Mouse (Mus musculus) testis, adult 2 months (tissue): Measurements from ENCODE around the gene Chd9. TPM values are rescaled to one million over a fixed set of nuclear protein-coding genes. Genes with fewer than 3 reads are reported as not detected.
"Not testable (repeated sequence)": the region's sequence is repeated elsewhere in the genome, so short reads cannot be mapped to it uniquely, and the experiment has no call there.

Experiments used
- H3K27ac ChIP-seq: fragments of 200-500 bp; 2 replicates; pipeline ENCODE4 v1.5.1; 2012; ENCODE audit warnings: low read depth, low read length; ENCODE audit not compliant: control insufficient read depth, insufficient read depth
- H3K27me3 ChIP-seq: fragments of 200-500 bp; 2 replicates; pipeline ENCODE4 v1.6.1; 2012; ENCODE audit warnings: mild to moderate bottlenecking, low read length, moderate library complexity; ENCODE audit not compliant: control insufficient read depth, insufficient read depth
- H3K36me3 ChIP-seq: fragments of 200-500 bp; 2 replicates; pipeline ENCODE4 v1.6.1; 2012; ENCODE audit warnings: mild to moderate bottlenecking, low read length; ENCODE audit not compliant: control insufficient read depth, insufficient read depth
- H3K4me1 ChIP-seq: fragments of 200-500 bp; 2 replicates; pipeline ENCODE4 v1.6.1; 2012; ENCODE audit warnings: low read length; ENCODE audit not compliant: control insufficient read depth, insufficient read depth
- H3K4me3 ChIP-seq: fragments of 200-500 bp; 2 replicates; pipeline ENCODE4 v1.5.1; 2012; ENCODE audit warnings: low read depth, mild to moderate bottlenecking, low read length, moderate library complexity, mixed read lengths; ENCODE audit not compliant: control insufficient read depth
- CTCF ChIP-seq: fragments of 200-500 bp; IDR thresholded peaks from 2 replicates; pipeline ENCODE4 v1.5.1; 2012; ENCODE audit warnings: low read depth, mild to moderate bottlenecking, inconsistent platforms, low read length, moderate library complexity; ENCODE audit not compliant: control insufficient read depth, insufficient read depth, insufficient replicate concordance
- POLR2A ChIP-seq: fragments of 200-500 bp; IDR thresholded peaks from 2 replicates; pipeline ENCODE4 v1.6.1; 2012; ENCODE audit warnings: low read depth, mild to moderate bottlenecking, inconsistent platforms, low read length, moderate library complexity; ENCODE audit not compliant: control insufficient read depth
- polyA plus RNA-seq: library from polyadenylated mRNA; depleted of rRNA; stranded (reverse); fragments of >200 nt; gene quantifications from 2 replicates; pipeline ENCODE4 v1.2.3, GENCODE M21; 2012

The Chd9 gene
- polyA plus RNA-seq, 1 experiment, result 14.3 TPM

- Histone ChIP-seq H3K27me3 (no peaks in the 10 kb centered on the region), H3K27ac (no peak overlapping the region), H3K4me1 (no peaks in the 10 kb centered on the region), H3K36me3 (no peaks in the 10 kb centered on the region), H3K4me3 (no peak overlapping the region)
- no peak for TF ChIP-seq CTCF
- TF ChIP-seq POLR2A, result no peak
Observed at GRCm38 (mm10) chr8:90923158-90923905, 95.2 kb downstream of the Chd9 start.

GRCm38 (mm10) chr8:90928412-90928811 is 100.3 kb downstream of the Chd9 start:
- Histone ChIP-seq H3K4me3 (no peak overlapping the region), H3K4me1 (no peaks in the 10 kb centered on the region)

GRCm38 (mm10) chr8:90930125-90930524 is 102.0 kb downstream of the Chd9 start:
- not testable (repeated sequence) for H3K36me3 ChIP-seq, H3K27me3 ChIP-seq, H3K4me3 ChIP-seq, H3K27ac ChIP-seq, H3K4me1 ChIP-seq

More at GRCm38 (mm10) chr8:90928412-90928811, 100.3 kb downstream of the Chd9 start:
- no peak overlapping the region for H3K27ac ChIP-seq
- TF ChIP-seq CTCF, result no peak
- TF ChIP-seq POLR2A, result no peak
- H3K36me3 ChIP-seq, result no peaks in the 10 kb centered on the region; the same call in 1 of the 2 replicates
- no peaks in the 10 kb centered on the region for H3K27me3 ChIP-seq

GRCm38 (mm10) chr8:90932934-90933333 is 104.8 kb downstream of the Chd9 start:
- Histone ChIP-seq H3K27ac (no peak overlapping the region), H3K4me1 (no peaks in the 10 kb centered on the region), H3K4me3 (no peak overlapping the region), H3K27me3 (no peaks in the 10 kb centered on the region), H3K36me3 (no peaks in the 10 kb centered on the region; the same call in 1 of the 2 replicates)
- TF ChIP-seq CTCF (no peak), POLR2A (no peak)

GRCm38 (mm10) chr8:90934786-90935185 is 106.6 kb downstream of the Chd9 start:
- no peaks in the 10 kb centered on the region; the same call in 1 of the 2 replicates for H3K36me3 ChIP-seq
- H3K27ac ChIP-seq, result no peak overlapping the region
- no peak overlapping the region for H3K4me3 ChIP-seq
- TF ChIP-seq POLR2A, result no peak
- no peak for TF ChIP-seq CTCF
- no peaks in the 10 kb centered on the region for H3K27me3 ChIP-seq
- H3K4me1 ChIP-seq, result no peaks in the 10 kb centered on the region

GRCm38 (mm10) chr8:90936840-90937239 is 108.7 kb downstream of the Chd9 start:
- no peak overlapping the region for H3K27ac ChIP-seq
- H3K27me3 ChIP-seq, result no peaks in the 10 kb centered on the region
- TF ChIP-seq POLR2A (no peak), CTCF (no peak)
- no peak overlapping the region for H3K4me3 ChIP-seq
- H3K4me1 ChIP-seq, result no peaks in the 10 kb centered on the region
- no peaks in the 10 kb centered on the region; the same call in 1 of the 2 replicates for H3K36me3 ChIP-seq

- H3K4me3 ChIP-seq, result no peak overlapping the region
- H3K4me1 ChIP-seq, result no peaks in the 10 kb centered on the region
- no peaks in the 10 kb centered on the region for H3K27me3 ChIP-seq
- TF ChIP-seq CTCF, result no peak
- no peak for TF ChIP-seq POLR2A
- H3K36me3 ChIP-seq, result no peaks in the 10 kb centered on the region; the same call in 1 of the 2 replicates
- H3K27ac ChIP-seq, result no peak overlapping the region
Observed at GRCm38 (mm10) chr8:90938352-90938930, 110.3 kb downstream of the Chd9 start.

- H3K36me3 ChIP-seq, result no peaks in the 10 kb centered on the region
- no peak for TF ChIP-seq CTCF
- no peak for TF ChIP-seq POLR2A
- no peaks in the 10 kb centered on the region for H3K4me1 ChIP-seq
- no peak overlapping the region for H3K27ac ChIP-seq
- H3K4me3 ChIP-seq, result no peak overlapping the region
- H3K27me3 ChIP-seq, result no peaks in the 10 kb centered on the region
Observed at GRCm38 (mm10) chr8:90939867-90940266, 111.7 kb downstream of the Chd9 start.
